Mouse (Mus musculus): ENCODE results near the gene Nr2e3. TPM values are rescaled to one million over a fixed set of nuclear protein-coding genes. Genes with fewer than 3 reads are reported as not detected.

Gene Nr2e3
- polyA plus RNA-seq, 1 experiment from 2014 or later: not detected

DNA sequence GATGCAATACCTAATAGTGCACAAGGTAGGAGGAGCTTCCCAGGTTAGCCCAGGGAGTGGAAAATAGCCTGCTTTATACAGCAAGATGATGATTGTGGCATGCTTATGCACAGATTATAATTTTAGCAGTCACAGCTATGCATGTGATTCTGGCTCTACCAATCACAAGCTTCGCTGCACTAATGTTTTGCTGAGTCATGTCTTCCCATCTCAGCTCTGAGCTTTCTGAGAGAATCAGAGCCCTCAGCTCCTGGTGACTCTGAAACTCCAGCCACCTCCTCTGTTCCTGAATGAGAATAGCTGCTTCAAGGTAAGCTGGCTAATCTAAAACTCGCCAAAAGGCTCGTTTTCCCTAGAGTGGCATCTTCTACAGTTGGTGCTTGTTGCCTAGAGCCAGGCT, 30.2 kb downstream of the Nr2e3 start:
- Histone ChIP-seq H3K27ac (ENCODE audit: low read depth, low read length) (no peak overlapping the region), H3K4me3 (ENCODE audit: low read length) (no peak overlapping the region), H3K4me2 (replicated peaks; ENCODE audit: low read depth, low read length) (no peak overlapping the region), H3K9me3 (ENCODE audit: control insufficient read depth, low read length) (no peaks in the 10 kb centered on the region), H3K4me1 (ENCODE audit: control insufficient read depth, insufficient read depth, low read length) (no peaks in the 10 kb centered on the region), H3K27me3 (ENCODE audit: control insufficient read depth, insufficient read depth, low read length) (no peaks in the 10 kb centered on the region), H3K9ac (ENCODE audit: low read depth, low read length) (no peak overlapping the region), H3K36me3 (ENCODE audit: control insufficient read depth, insufficient read depth, low read length) (peaks cover 11% of the 10 kb centered on the region; the same call in 1 of the 2 replicates)
- no peak for ATAC-seq (ENCODE audit: low FRiP score, low TSS enrichment)
- WGBS: 77% methylated on average over 3 of the region's 3 CpGs

DNA sequence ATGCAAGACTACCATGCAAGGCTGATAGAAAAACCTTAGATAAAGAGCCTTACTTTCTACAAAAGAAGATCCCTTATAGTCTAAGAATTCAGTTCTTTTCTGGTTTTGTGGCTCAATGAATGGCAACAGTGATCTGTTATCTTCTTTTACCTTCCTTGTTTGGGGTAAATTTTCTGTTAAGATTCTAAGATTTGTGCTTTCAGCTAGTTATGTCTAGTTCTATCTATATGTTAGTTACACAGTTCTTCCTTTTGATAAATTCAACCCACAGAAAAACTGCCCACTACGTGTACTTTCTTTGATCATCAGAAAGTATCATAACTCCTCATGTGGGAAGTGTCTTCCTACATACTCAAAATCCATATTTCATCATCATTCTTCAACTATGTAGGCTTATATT, 45.7 kb downstream of the Nr2e3 start:
- Histone ChIP-seq H3K27ac (ENCODE audit: low read depth, low read length) (no peak overlapping the region), H3K9me3 (ENCODE audit: control insufficient read depth, low read length) (no peaks in the 10 kb centered on the region), H3K36me3 (ENCODE audit: control insufficient read depth, insufficient read depth, low read length) (peaks cover 11% of the 10 kb centered on the region), H3K4me1 (ENCODE audit: control insufficient read depth, insufficient read depth, low read length) (no peaks in the 10 kb centered on the region), H3K27me3 (ENCODE audit: control insufficient read depth, insufficient read depth, low read length) (no peaks in the 10 kb centered on the region), H3K4me2 (replicated peaks; ENCODE audit: low read depth, low read length) (no peak overlapping the region), H3K9ac (ENCODE audit: low read depth, low read length) (no peak overlapping the region), H3K4me3 (ENCODE audit: low read length) (no peak overlapping the region)
- no peak for ATAC-seq (ENCODE audit: low FRiP score, low TSS enrichment)
- WGBS: 98% methylated on average over 1 of the region's 1 CpGs

DNA sequence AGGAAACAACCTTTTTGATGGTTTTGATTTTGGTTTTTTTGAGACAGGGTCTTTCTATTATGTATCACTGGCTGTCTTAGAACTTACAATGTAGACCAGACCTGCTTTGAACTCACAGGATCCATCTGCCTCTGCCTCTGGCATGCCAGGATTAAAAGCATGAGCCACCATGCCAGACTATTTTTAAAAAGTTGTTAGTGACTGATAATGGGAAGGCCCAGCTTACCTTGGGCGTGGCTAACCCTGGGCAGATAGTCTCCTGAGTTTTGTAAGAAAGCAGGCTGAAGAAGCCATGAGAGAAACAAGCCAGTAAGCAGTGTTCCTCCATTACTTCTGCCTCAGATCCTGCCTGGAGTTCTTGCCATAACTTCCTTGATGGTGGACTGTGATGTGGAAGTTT, 57.1 kb downstream of the Nr2e3 start:
- Histone ChIP-seq H3K9me3 (ENCODE audit: control insufficient read depth, low read length) (no peaks in the 10 kb centered on the region), H3K4me3 (ENCODE audit: low read length) (no peak overlapping the region), H3K9ac (ENCODE audit: low read depth, low read length) (no peak overlapping the region), H3K27ac (ENCODE audit: low read depth, low read length) (no peak overlapping the region), H3K4me1 (ENCODE audit: control insufficient read depth, insufficient read depth, low read length) (no peaks in the 10 kb centered on the region), H3K36me3 (ENCODE audit: control insufficient read depth, insufficient read depth, low read length) (peaks cover 15% of the 10 kb centered on the region; the same call in 1 of the 2 replicates), H3K4me2 (replicated peaks; ENCODE audit: low read depth, low read length) (no peak overlapping the region), H3K27me3 (ENCODE audit: control insufficient read depth, insufficient read depth, low read length) (no peaks in the 10 kb centered on the region)
- no peak for ATAC-seq (ENCODE audit: low FRiP score, low TSS enrichment)
- WGBS: 86% methylated on average over 1 of the region's 1 CpGs

Other genes with a start within 250 kb of the Nr2e3 start
- 12.6 and 13.9 TPM in 2 replicates for gene Senp8, start 209.9 kb downstream of the Nr2e3 start, polyA plus RNA-seq (2014; fragmentation: Nextera tagmentation; extraction: Ambion mirVana)
- gene Myo9a, start 209.8 kb downstream of the Nr2e3 start, polyA plus RNA-seq (2014; fragmentation: Nextera tagmentation; extraction: Ambion mirVana): 16.4 and 20.4 TPM in 2 replicates

Data from kidney, embryonic 14.5 days (tissue).